In genomic region chr8:85533434-85533833, GRCm38 (mm10) we compare ENCODE assay signal across 11 mouse cellular contexts.
"Had no signal": no experiment of that assay in that cellular context is flagged by ENCODE, and none has a peak within 500 bp of the region (broad histone marks: within the 10 kb centered on the region; RNA-seq: fewer than 3 reads in every experiment).

No protein-coding gene starts in this region.

- H3K9ac ChIP-seq: intestine, embryonic 15.5 days; liver, embryonic 13.5 days; lung, embryonic 15.5 days; midbrain, embryonic 13.5 days; stomach, embryonic 15.5 days had no signal

- H3K9me3 ChIP-seq: intestine, embryonic 15.5 days; liver, embryonic 13.5 days; lung, embryonic 15.5 days; midbrain, embryonic 13.5 days; stomach, embryonic 15.5 days had no signal

- DNase-seq: kidney, adult 18-20 months; kidney, postnatal 10 days; kidney, postnatal 4 days; liver, embryonic 13.5 days; right cerebral cortex, postnatal 14 days; thymus, postnatal 36 days had no signal

- H3K4me1 ChIP-seq: intestine, embryonic 15.5 days; lung, embryonic 15.5 days; midbrain, embryonic 13.5 days; stomach, embryonic 15.5 days had no signal

- ATAC-seq: intestine, embryonic 15.5 days; midbrain, embryonic 13.5 days had no signal

- H3K27ac ChIP-seq: intestine, embryonic 15.5 days; layer of hippocampus, adult 2 months; liver, embryonic 13.5 days; lung, embryonic 15.5 days; midbrain, embryonic 13.5 days; stomach, embryonic 15.5 days had no signal

- H3K27me3 ChIP-seq: intestine, embryonic 15.5 days; liver, embryonic 13.5 days; lung, embryonic 15.5 days; midbrain, embryonic 13.5 days; stomach, embryonic 15.5 days had no signal

- H3K4me2 ChIP-seq: intestine, embryonic 15.5 days; liver, embryonic 13.5 days; lung, embryonic 15.5 days; midbrain, embryonic 13.5 days; stomach, embryonic 15.5 days had no signal

- H3K4me3 ChIP-seq: intestine, embryonic 15.5 days; layer of hippocampus, adult 2 months; liver, embryonic 13.5 days; lung, embryonic 15.5 days; midbrain, embryonic 13.5 days; stomach, embryonic 15.5 days had no signal
